Mouse (Mus musculus) kidney, adult 2 months (tissue): Measurements from ENCODE around the gene Ccdc144b. TPM values are rescaled to one million over a fixed set of nuclear protein-coding genes. Genes with fewer than 3 reads are reported as not detected.
A peak's percentile ranks its signal among the peaks of the same experiment; 100 is the strongest.

ENCODE experiments used
- DNase-seq: peaks from one replicate; pipeline ENCODE4 v3.0.0; 2021
- H3K27ac ChIP-seq: fragments of 200-500 bp; 2 replicates; pipeline ENCODE4 v1.5.1; 2012; ENCODE audit warnings: low read depth, low read length, control low read depth, inconsistent platforms; ENCODE audit not compliant: insufficient read depth
- H3K27me3 ChIP-seq: fragments of 200-500 bp; replicated peaks from 2 replicates; pipeline ENCODE4 v1.6.1; 2012; ENCODE audit warnings: mild to moderate bottlenecking, moderate library complexity, low read length, inconsistent platforms; ENCODE audit not compliant: control insufficient read depth, insufficient read depth
- H3K36me3 ChIP-seq: fragments of 200-500 bp; 2 replicates; pipeline ENCODE4 v1.6.1; 2012; ENCODE audit warnings: mild to moderate bottlenecking, moderate library complexity, low read length, inconsistent platforms; ENCODE audit not compliant: control insufficient read depth, insufficient read depth
- H3K4me1 ChIP-seq: fragments of 200-500 bp; 2 replicates; pipeline ENCODE4 v1.6.1; 2011; ENCODE audit warnings: low read length; ENCODE audit not compliant: control insufficient read depth, insufficient read depth
- H3K4me3 ChIP-seq: fragments of 200-500 bp; 2 replicates; pipeline ENCODE4 v1.5.1; 2011; ENCODE audit warnings: mild to moderate bottlenecking, low read depth, low read length, control low read depth; ENCODE audit not compliant: insufficient read depth
- CTCF ChIP-seq: fragments of 200-500 bp; conservative IDR thresholded peaks from 2 replicates; pipeline ENCODE4 v1.5.1; 2011; ENCODE audit warnings: low read depth, mild to moderate bottlenecking, control low read depth, low read length, moderate library complexity, mixed read lengths; ENCODE audit not compliant: insufficient read depth, insufficient read length
- POLR2A ChIP-seq: fragments of 200-500 bp; IDR thresholded peaks from one replicate; pipeline ENCODE4 v1.6.1; 2011; ENCODE audit warnings: low read depth, low read length, control low read depth
- WGBS: fragments of 180-500 bp; shearing (Covaris S2); methylation state at CpG from one replicate; pipeline ENCODE4 v1.1.7; 2018; 5-methylcytosine and 5-hydroxymethylcytosine counted together
- polyA plus RNA-seq: library from polyadenylated mRNA; depleted of rRNA; stranded (reverse); fragments of >200 nt; gene quantifications from 2 replicates; pipeline ENCODE4 v1.2.3, GENCODE M21; 2012

The Ccdc144b gene
- polyA plus RNA-seq, 1 experiment: 0.05 TPM

GRCm38 (mm10) chr3:36029993-36030392, 23.4 kb downstream of the Ccdc144b start:
- TF ChIP-seq POLR2A (no peak), CTCF (no peak)
- no peaks in the 10 kb centered on the region for H3K27me3 ChIP-seq
- H3K27ac ChIP-seq: no peak overlapping the region
- 83% methylated on average over 4 of the region's 4 CpGs for WGBS
- no peak for DNase-seq
- H3K4me1 ChIP-seq: no peaks in the 10 kb centered on the region
- no peaks in the 10 kb centered on the region for H3K36me3 ChIP-seq
- no peak overlapping the region for H3K4me3 ChIP-seq

GRCm38 (mm10) chr3:36025732-36026131, 27.6 kb downstream of the Ccdc144b start:
- Histone ChIP-seq H3K36me3 (no peaks in the 10 kb centered on the region), H3K27ac (no peak overlapping the region), H3K27me3 (no peaks in the 10 kb centered on the region), H3K4me1 (no peaks in the 10 kb centered on the region), H3K4me3 (no peak overlapping the region)
- TF ChIP-seq POLR2A (no peak), CTCF (no peak)
- WGBS: 76% methylated on average over 6 of the region's 6 CpGs
- DNase-seq: no peak

- WGBS: 78% methylated on average over 3 of the region's 3 CpGs
- TF ChIP-seq CTCF (no peak), POLR2A (no peak)
- Histone ChIP-seq H3K27ac (no peak overlapping the region), H3K4me1 (no peaks in the 10 kb centered on the region), H3K27me3 (no peaks in the 10 kb centered on the region), H3K4me3 (no peak overlapping the region), H3K36me3 (no peaks in the 10 kb centered on the region)
- DNase-seq: no peak
Observed at GRCm38 (mm10) chr3:36011239-36011638, 42.1 kb downstream of the Ccdc144b start.

DNA sequence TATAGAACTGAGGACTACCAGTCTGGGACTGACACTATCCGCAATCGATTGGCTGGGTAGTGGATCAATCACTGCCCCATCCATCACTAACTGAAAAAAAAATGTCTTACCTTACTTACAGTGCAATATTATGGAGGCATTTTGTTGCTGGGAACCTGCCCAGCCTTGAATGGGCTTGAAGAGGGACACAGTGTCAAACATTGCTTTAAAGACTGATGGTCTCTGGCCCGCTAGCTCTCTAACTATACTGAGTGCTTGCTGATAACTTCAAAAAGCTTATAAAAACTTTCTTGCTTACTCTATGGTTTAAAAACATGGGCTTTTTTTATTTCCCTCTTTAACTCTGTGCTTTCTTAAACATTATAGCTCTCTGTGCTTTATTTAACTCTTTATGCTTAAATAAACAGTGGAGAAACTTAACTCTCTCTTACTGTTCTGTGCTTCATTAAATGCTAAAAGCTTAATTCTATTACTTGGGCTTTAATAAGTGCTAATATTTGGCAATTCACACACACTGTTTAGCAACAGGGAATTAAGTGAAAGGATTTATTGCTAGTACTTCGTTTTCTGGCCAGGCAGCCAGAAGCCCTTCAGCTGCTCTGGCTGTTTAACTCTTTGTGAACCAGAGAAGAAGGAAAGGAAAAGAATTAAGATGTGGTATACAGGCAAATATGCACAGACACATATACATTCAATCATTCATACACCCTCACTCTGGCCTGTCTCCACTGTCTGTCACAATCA, 44.8 kb downstream of the Ccdc144b start:
- no peaks in the 10 kb centered on the region for H3K36me3 ChIP-seq
- no peaks in the 10 kb centered on the region for H3K27me3 ChIP-seq
- TF ChIP-seq POLR2A (no peak), CTCF (no peak)

DNA sequence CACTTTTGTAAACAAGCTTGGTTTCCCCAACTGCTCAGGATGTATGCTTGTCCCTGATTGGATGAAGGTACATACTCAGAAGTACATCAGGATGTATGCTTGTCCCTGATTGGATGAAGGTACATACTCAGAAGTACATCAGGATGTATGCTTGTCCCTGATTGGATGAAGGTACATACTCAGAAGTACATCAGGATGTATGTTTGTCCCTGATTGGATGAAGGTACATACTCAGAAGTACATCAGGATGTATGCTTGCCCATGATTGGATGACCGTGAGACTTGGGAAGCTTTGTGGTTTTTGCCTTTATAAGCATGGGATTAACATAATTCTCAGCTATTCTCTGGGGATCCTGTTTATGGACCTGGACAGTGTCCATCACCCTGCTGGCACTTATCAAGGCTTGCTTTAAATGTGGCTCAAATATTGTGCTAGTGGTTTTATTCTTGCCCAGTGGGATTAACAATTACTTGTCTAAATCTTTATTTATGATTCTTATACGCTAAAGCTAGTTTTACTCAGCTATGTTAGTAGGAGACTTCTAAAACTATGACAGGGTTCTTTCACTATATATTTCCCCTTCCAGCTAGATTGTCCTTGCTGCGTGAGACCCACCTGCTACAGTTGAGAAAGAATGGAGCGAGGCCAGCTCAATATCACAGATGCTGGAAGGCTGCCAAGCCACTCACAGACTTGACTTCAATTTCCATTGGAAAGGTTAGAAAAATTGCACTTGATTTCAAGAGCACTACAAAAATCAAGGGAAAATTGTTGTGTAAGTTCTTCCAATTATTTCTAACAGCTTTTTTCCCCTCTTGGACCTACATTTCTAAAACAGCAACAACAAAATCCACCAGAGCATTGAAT, 49.1 kb downstream of the Ccdc144b start:
- H3K4me3 ChIP-seq: no peak overlapping the region
- WGBS: 48% methylated on average over 4 of the region's 4 CpGs
- H3K36me3 ChIP-seq: no peaks in the 10 kb centered on the region
- no peak overlapping the region for H3K27ac ChIP-seq
- no peaks in the 10 kb centered on the region for H3K27me3 ChIP-seq
- TF ChIP-seq POLR2A (no peak), CTCF (no peak)
- DNase-seq: peak; percentile 19
- no peaks in the 10 kb centered on the region for H3K4me1 ChIP-seq

More for the DNA sequence above, 44.8 kb downstream of the Ccdc144b start:
- no peak overlapping the region for H3K27ac ChIP-seq
- H3K4me3 ChIP-seq: no peak overlapping the region
- H3K4me1 ChIP-seq: no peaks in the 10 kb centered on the region
- no peak for DNase-seq
- WGBS: 68% methylated on average over 4 of the region's 4 CpGs

GRCm38 (mm10) chr3:36000275-36001239, 52.8 kb downstream of the Ccdc144b start, which contains the start of gene Mccc1:
Gene Mccc1, minus strand, starts transcription at chr3:36000678.
- peak; percentile 46 for TF ChIP-seq POLR2A
- TF ChIP-seq CTCF: no peak
- DNase-seq: peak; percentile 98
- Histone ChIP-seq H3K36me3 (no peaks in the 10 kb centered on the region), H3K4me1 (no peaks in the 10 kb centered on the region), H3K27me3 (no peaks in the 10 kb centered on the region), H3K4me3 (peak within 1 kb of the TSS; percentile 86), H3K27ac (peak within 1 kb of the TSS; percentile 96)
- WGBS: 2% methylated on average over 39 of the region's 39 CpGs
